16 mouse cellular contexts compared by ENCODE assay signal in genomic region chr5:32352845-32353244, GRCm38 (mm10).
"Had no signal": no experiment of that assay in that cellular context is flagged by ENCODE, and none has a peak within 500 bp of the region (broad histone marks: within the 10 kb centered on the region; RNA-seq: fewer than 3 reads in every experiment).

No protein-coding gene starts in this region.

- DNase-seq: kidney, adult 18-20 months; layer of hippocampus, adult 9-11 months; layer of hippocampus, postnatal 36 days; liver; liver, embryonic 13.5 days; liver, postnatal 0 days; retina, postnatal 1 day; thymus, postnatal 36 days had no signal

- H3K27ac ChIP-seq: intestine, embryonic 15.5 days; kidney, postnatal 0 days; limb, embryonic 12.5 days; liver, embryonic 13.5 days; midbrain, embryonic 15.5 days; neural tube, embryonic 12.5 days; stomach, embryonic 15.5 days had no signal

- H3K4me1 ChIP-seq: liver, embryonic 13.5 days; megakaryocyte, embryonic 14.5 days; midbrain, embryonic 15.5 days; neural tube, embryonic 12.5 days had no signal

- H3K9me3 ChIP-seq: intestine, embryonic 15.5 days; limb, embryonic 12.5 days; liver, embryonic 13.5 days; megakaryocyte, embryonic 14.5 days; midbrain, embryonic 15.5 days; neural tube, embryonic 12.5 days; stomach, embryonic 15.5 days had no signal

- ATAC-seq: intestine, embryonic 15.5 days; liver, postnatal 0 days; midbrain, embryonic 15.5 days had no signal

- H3K4me3 ChIP-seq: intestine, embryonic 15.5 days; limb, embryonic 12.5 days; liver, embryonic 13.5 days; megakaryocyte, embryonic 14.5 days; midbrain, embryonic 15.5 days; neural tube, embryonic 12.5 days; stomach, embryonic 15.5 days had no signal

- H3K27me3 ChIP-seq: intestine, embryonic 15.5 days; limb, embryonic 12.5 days; liver, embryonic 13.5 days; midbrain, embryonic 15.5 days; neural tube, embryonic 12.5 days; stomach, embryonic 15.5 days had no signal

- H3K9ac ChIP-seq: intestine, embryonic 15.5 days; limb, embryonic 12.5 days; liver, embryonic 13.5 days; liver, postnatal 0 days; midbrain, embryonic 15.5 days; neural tube, embryonic 12.5 days; stomach, embryonic 15.5 days had no signal

- H3K4me2 ChIP-seq: intestine, embryonic 15.5 days; limb, embryonic 12.5 days; liver, embryonic 13.5 days; midbrain, embryonic 11.5 days; midbrain, embryonic 15.5 days; neural tube, embryonic 12.5 days; stomach, embryonic 15.5 days had no signal

- H3K36me3 ChIP-seq: intestine, embryonic 15.5 days; limb, embryonic 12.5 days; liver, embryonic 13.5 days; midbrain, embryonic 15.5 days; neural tube, embryonic 12.5 days; stomach, embryonic 15.5 days had no signal
